Mouse (Mus musculus) lung, adult 2 months (tissue): ENCODE data around the gene 1700017B05Rik.

Experiments
- CTCF ChIP-seq: fragments of 200-500 bp; IDR thresholded peaks from 2 replicates; pipeline ENCODE4 v1.5.1; 2011; ENCODE audit warnings: mild to moderate bottlenecking, low read length, control low read depth; ENCODE audit not compliant: insufficient read depth
- POLR2A ChIP-seq: fragments of 200-500 bp; IDR thresholded peaks from 2 replicates; pipeline ENCODE4 v1.6.1; 2011; ENCODE audit warnings: low read depth, mild to moderate bottlenecking, control low read depth, low read length, borderline replicate concordance; ENCODE audit errors: extremely low read depth

GRCm38 (mm10) chr9:57233142-57233541 lies 29.3 kb downstream of the 1700017B05Rik start:
- TF ChIP-seq CTCF, result no peak
- no peak for TF ChIP-seq POLR2A
